Mouse (Mus musculus): Measurements from ENCODE around the gene Wnt11.

Gene Wnt11

DNA sequence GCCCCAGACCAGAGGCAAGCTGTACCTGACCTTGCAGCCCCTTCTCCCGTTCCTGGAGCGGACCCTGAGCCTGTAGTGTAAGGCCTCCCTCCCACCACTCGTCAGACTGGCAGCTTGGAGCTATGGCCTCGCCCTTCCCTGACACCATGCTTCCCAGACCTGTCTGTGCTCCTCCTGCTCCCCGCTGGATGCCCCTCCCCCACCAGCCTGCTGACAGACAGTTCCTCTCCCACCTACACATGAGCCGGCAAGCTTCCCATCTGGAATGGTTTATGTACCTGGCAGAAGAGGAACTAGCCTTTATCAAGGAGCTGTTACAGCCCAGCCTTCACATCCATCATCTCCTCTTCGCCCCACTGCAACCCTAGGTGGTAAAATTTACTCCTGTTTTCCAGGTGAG, 6.0 kb upstream of the Wnt11 start:
- no peak for DNase-seq (ENCODE audit: low spot score in 2 of 2)

DNA sequence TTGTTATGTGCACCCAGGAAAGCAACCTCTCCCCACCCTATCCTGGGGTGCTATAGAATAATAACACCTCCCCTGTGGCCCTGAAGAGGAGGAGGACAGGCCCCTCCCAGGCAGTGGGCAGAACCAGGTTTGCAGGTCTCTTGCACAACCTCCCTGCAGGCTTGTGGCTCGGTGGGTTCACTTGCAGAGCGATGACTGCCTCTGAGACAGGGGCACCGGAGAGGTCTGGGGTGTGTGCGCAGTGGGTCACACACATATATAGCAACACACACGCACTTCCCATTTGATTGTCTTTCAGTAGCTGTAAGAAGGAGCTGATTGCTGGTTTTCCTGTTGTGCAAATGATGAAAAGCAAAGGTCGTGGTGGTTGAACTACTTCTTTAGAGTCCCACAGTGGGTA, 3.6 kb upstream of the Wnt11 start:
- no peak for DNase-seq (ENCODE audit: low spot score in 2 of 2)

DNA sequence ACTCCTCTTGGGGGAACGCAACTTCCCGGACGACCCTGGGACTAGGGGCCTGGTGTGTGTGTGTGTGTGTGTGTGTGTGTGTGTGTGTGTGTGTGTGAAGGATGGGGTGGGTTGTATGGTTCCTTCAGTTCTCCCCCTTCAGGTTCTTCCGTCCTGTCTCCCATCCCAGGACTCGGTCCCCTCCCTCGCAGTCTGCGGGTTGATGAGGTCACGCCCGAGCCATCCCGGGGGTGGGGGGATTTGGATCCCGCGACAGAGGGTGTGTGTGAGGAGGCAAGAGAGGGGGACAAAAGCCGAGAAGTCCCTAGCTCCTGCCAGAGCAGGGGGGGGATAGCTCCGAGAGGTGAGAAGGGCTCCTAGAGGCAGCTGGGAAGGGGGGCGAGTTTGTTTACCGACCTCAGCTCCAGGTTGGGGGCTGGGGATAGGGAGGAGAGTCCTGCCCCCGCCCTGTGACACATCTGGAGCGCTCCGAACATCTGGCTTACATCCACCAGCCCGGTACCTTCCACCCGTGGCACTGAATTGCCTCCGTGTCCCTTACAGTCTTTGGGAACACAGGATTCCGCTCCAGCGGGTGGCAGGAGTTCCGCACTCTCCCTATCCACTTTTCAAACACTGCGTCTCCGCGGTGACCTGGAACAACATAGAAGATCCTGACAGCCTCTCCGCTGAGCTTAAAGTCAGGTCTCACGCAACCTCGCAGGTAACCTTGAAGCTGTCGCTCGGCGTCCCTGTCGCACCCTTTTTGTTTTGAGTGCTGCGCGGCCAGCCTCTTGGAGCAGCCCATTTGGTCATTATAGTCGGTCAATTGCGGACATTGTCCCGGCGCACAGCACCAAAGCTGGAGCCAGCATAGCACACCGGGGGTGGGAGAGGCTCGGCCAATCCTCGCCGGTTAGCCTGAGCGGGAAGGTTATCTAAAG, 868 bp downstream of the Wnt11 start:
- DNase-seq (ENCODE audit: low spot score in 2 of 2), result no peak

DNA sequence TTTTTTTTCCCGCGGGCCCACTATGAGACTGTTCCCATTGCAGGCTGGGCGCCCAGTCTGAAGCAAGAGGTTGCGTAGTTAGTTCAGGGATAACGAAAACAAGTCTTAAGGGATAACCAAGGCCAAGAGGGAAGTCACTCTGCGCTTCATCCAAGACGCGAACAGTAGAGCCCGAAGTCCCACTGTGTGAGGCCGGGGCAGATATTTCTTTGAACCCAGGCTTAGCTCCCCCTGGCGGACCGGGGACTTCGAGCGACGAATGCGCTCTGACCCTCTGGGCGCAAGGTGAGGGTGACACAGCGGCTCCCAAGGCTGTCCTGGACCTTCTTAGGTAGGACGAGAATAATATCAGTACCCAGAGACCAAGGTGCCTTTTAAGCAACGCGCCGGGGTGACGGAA, 1.7 kb downstream of the Wnt11 start:
- DNase-seq (ENCODE audit: low spot score in 2 of 2), result no peak

DNA sequence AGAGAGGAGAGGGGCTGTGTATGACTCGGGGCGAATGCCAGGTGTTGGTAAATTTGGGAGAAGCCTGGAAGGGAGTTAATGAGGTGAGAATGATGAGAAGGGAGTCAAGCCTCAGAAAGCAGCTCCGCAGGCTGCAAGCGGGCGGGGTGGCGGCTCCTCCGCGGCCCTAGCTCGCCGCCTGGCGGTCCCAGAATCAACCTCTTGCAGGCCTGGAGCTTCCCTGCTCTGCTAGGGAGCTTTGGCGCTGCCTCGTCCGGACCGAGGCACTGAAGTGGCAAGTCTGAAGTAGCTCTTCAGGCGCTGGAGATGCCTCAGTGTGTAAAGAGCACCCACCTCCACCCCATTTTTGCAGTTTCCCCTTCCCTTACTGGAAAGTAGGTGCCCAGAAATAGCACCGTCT, 3.0 kb downstream of the Wnt11 start:
- peak in 1 of 2 experiments; percentile 73 for DNase-seq (ENCODE audit: low spot score in 2 of 2)

DNA sequence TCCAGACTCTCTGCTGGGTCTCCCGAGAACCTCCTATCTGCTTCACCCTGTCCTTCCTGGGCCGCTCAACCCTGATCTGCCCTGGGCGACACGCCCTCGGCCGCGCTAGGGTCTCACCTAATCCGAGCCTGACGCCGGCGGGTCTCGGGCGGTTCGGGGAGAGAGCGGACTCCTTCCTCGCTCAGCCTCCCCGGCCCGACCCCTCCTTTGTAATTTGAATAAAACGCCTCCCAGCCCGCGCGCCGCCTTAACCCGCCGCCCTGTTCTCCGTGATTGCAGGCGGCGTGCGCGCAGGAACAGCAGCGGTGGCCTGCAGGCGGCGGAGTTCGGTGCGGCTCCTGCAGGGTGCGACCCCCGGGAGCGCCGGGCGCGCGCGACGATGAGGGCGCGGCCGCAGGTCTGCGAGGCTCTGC, 3.8 kb downstream of the Wnt11 start:
- DNase-seq (ENCODE audit: low spot score in 2 of 2), result no peak

DNA sequence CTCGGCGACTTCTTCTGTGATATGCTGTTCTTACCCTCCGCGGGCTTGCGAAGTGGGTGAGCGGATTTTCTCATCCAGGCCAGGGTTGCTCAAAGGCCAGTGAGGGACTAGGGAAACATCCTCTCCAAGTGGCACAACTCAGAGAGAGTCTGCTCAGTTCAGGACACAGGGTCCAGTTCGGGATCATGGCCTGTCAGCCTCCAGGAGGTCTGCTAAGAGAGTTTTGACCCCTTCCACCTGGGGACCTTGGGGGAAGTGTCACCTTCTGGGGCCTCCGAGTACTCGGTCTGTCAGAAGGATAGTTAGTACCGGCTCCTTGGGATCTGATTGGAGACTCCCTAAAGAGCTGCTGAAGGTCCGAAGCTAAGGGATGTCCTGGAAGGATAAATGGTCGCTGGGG, 4.4 kb downstream of the Wnt11 start:
- DNase-seq (ENCODE audit: low spot score in 2 of 2), result no peak

DNA sequence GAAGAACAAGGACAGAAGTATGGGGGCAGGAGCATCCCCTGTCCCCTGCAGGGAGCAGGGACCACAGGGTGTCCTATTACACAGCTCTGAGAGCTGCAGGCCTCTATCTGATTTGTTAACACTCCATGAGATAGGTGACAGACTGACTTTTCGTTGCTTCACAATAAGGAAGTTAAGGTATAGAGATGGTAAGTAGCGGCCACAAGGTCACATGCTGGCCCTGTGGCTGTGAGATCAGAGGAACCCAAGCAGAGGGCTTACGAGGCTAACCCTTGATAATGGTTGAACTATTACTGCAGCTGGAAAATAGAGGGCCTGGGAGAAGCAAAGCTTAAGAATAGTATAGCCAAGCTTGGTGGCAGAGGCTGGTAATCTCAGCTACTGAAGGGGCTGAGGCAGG, 5.9 kb downstream of the Wnt11 start:
- DNase-seq (ENCODE audit: low spot score in 2 of 2), result no peak

DNA sequence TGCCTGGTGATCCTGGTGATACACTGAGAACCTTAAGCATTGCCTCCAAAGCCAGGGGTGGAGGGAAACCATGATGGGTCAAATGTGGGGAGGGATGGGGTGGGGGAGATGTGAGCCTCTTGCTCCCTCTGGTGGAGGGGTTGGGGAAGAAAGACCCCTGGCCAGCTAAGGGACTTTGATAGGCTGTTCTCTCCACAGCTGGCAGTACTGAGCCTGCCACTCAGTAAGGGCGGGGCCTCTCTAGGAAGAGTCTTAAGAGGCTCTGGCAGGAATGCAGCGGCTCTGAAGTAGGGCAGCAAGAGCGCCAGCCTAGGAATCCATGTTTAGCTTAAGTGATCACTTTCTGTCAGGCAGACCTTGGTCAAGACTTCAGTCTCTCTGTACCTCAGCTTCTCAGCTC, 6.9 kb downstream of the Wnt11 start:
- no peak for DNase-seq (ENCODE audit: low spot score in 2 of 2)

DNA sequence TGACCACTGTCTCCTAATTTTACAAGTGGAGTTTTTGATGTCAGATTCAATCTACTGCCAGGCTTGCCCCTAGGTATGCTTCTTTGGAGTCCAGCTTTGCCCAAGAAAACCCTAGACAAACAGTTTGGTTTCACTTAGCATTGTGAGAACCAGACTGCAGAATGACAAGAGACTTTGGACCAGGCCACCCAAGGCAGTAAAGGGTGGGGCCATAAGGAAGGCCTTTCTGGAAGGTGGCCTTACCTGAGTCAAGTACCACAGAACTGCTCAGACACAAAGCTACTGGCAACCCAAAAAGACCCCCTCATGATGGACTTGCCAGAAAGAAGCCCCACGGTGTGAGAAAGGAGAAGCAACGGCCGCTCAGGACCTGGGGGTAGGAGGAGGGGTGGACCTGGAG, 8.1 kb downstream of the Wnt11 start:
- no peak for DNase-seq (ENCODE audit: low spot score in 2 of 2)

DNA sequence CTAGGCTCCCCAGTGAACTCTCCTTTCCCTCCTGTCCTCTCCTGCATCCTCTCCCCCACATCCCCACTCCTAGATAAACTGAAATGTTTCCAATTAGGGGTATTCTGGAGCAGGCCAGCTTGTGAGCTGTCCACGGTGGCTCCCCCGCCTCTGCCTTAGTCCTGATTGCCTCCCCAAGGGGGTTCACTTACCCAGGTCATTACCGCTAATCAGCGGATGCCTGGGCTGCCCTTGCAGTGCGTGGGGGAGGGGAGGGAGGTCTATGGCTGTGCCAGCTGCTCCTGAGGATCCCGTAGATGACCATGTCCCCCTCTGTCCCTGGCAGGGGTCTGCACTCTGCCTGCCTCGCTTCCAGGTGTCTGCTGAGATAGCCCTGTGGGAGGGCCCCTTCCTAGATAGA, 8.7 kb downstream of the Wnt11 start:
- DNase-seq (ENCODE audit: low spot score in 2 of 2), result no peak

DNA sequence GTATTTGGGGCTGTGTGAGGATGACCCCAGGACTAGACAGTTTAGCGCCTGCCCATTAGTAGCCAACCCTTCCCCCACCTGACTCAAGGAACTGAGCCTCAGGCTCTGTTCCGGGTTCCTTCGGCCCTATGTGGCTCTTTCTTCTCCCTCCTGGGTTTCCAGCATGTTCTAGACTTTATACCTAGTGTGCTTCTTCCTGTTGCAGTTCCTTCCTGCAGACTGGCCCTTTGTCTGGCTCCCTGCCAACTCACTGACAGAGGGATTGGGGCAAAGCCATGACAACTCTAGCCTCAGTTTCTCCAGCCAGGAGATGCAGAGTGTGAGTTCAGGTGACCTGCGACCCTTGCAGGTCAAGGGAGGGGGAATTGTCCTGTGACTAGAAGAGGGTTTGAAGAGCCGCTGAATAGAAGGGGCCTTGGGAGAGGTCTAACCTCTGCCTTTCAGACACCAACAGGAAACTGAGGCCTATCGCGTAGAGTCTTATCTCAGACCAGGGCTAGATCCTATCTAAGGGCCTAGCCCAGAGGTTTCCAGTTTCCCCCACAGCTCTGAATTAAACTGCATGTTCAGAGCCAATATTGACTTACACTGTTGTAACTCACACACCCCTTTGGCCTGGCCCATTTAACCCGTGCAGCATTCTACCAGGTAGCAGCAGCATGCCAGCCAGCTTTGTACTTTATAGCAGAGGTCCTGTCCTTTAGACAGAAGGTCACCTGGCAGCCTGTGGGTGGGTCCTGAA, 14.2 kb downstream of the Wnt11 start:
- DNase-seq (ENCODE audit: low spot score in 2 of 2), result no peak

DNA sequence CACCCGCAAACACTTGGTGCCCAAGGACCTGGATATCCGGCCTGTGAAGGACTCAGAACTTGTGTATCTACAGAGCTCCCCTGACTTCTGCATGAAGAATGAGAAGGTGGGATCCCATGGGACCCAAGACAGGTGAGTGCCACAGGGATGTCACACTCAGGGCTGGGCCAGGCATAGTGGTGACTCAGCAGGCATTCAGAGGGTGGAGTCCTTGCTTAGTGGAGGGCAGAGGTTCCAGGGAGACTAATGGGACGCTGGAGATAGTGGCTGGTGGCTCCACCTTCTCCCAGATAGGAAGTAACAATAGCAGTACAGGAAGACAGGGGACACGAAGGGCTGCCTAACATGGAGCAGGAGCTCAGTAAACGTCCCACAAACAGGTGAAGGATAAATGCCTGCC, 15.5 kb downstream of the Wnt11 start:
- no peak for DNase-seq (ENCODE audit: low spot score in 2 of 2)

DNA sequence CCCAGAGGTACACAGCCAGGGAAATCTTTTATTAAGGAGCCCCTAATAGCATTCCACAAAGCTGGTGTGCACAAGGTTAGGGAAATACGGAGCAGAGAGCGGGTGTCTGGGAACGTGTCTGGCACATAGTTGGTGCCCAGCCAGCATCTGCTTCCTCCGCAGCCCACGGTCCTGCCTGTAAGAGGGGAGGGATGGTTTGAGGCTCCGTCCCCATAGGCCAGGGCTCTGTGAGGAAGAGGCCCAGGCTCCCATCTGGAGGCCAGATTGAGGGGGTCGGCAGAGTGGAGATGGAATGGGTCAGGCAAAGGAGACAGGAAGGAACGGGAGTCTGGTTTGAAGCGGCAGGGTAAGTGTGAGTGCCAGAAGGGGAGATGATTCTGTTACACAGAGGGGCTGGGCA, 16.3 kb downstream of the Wnt11 start:
- no peak for DNase-seq (ENCODE audit: low spot score in 2 of 2)

DNA sequence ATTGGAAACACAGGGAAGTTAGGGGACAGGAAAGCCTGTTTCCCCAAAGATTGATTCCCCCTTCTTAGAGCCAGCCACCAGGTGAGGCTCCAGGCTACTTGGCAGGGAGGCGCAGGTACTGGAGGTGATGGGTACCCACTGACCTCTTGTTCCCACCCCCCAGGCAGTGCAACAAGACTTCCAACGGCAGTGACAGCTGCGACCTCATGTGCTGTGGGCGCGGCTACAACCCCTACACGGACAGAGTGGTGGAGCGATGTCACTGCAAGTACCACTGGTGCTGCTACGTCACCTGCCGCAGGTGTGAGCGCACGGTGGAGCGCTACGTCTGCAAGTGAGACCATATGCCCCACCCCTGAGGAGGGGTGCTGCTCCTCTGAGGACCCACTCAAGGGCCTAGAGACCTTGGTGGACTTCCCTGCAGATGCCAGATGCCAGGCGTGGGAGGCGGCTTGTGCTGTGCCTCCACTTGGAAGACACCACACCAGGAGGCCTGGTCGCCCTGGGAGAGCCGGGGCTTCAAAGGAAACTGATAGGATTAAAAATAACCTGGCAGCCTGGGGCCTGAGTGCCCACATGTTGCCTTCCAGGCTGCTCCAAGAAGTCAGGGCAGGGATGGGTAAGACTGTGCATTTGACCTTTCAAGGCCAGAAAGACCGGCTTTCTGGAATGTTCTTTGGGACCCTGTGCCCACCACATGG, 18.2 kb downstream of the Wnt11 start:
- no peak for DNase-seq (ENCODE audit: low spot score in 2 of 2)

DNA sequence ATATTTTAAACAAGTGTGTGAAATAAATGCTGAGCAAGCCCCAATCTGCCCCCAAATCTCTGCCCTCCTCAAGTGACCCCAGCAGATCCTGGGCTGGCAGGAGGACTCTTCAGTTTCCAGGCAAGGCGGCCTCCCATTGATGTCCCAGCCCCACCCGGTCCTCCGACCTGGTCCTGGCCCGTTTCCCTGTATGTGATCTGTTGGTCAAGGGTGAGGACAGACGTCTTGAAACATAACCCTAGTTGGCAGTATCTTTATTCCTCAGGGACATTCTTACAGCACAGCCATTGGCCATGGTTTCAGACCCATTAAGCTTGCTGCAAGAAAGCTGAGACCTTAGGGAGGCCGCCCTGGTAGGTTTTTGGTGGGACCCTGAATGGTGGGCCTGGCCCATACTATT, 18.9 kb downstream of the Wnt11 start:
- no peak for DNase-seq (ENCODE audit: low spot score in 2 of 2)

DNA sequence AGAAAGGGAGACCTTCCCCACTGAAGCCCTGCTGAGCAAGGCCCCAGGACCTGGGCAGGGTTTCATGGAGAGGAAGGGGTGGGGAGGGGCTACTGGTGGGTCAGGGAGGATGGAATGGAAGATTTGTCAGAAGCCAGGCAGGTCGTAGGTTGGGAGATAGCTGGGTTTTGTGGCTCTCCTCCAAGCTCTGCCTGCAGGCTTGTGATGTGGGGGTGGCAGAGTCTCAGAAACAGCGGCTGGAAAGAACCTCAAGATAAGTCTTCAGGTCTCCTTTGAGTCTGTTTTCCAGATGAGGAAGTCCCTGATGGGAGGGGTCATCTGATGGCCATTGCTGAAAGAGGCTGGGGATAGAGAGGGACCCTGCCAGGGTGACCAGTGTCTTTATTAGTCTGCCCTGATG, 20.5 kb downstream of the Wnt11 start:
- DNase-seq (ENCODE audit: low spot score in 2 of 2), result no peak

DNA sequence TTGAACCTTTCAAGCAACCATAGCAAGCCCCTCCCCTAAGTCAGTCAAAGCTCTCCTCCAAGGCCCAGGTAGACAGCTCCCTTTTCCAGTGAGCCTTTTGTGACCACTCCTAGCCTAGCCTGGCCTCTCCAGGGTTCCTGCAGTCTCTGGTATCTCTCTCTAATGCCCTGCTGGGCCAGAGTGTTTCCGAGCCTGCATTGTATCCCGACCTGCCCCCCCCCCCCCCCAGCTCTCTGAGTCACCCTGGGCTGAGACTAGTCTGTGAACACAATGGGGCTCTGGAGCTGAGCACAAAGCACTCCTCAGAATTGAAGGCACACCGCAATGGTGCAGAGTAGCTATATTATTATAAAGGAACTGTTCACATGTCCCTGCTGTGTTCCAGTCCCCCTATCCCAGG, 21.2 kb downstream of the Wnt11 start:
- no peak for DNase-seq (ENCODE audit: low spot score in 2 of 2)

DNA sequence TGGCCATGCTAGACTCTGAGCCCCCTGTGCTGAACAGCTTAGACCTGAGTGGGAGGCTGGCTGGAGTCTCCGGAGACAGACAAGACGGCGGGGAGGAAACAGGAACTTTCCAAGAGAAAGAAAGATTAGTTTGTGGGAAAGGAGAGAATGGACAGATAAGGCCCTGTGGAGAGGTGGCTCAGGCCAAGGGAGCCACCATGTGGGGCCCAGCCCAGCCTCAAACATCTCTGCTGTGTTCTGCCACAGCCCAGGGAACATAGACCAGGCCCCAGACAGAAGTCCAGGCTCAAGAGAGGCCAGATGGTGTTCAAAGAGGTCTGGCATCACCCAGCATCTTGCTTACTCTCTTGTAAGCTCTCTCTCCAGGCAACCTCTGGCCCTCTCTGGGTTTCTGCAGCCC, 22.2 kb downstream of the Wnt11 start:
- no peak for DNase-seq (ENCODE audit: low spot score in 2 of 2)

DNA sequence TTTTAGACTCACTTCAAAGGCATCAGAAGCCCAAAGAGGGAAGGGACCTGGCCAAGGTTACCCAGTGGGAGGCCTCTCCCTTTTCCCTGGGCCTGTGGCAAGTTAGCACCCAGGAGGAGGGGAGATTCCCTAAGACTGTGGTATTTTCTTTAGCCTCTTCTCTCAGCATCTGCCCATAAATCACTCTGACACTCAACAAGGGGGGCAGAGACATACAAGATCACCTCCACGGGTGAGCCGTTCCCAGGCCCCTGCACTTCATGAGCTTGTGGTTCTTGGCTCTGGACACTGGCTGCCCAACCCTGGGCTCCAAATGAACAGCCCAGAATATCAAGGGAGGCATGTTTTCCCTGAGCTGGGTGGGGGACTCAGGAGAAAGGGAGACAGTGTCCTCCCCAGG, 26.1 kb downstream of the Wnt11 start:
- DNase-seq (ENCODE audit: low spot score in 2 of 2), result no peak

DNA sequence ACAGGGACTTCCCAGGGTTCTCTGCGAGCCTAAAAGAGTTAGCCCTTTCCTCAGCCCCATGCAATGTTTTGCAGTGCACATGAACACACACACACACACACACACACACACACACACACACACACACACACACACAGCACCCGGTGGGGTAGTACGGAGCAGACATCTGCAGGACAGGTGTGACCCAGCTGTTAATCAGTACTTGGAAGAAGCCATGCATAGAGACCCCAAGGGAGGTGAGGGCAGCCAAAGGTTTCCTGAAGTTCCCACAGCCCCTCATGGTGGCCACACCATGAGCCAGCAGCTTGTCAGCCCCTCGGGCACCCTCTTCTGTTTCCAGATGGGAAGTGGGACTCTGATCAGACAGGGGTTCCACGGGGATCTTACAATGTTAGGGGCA, 28.1 kb downstream of the Wnt11 start:
- no peak for DNase-seq (ENCODE audit: low spot score in 2 of 2)

DNA sequence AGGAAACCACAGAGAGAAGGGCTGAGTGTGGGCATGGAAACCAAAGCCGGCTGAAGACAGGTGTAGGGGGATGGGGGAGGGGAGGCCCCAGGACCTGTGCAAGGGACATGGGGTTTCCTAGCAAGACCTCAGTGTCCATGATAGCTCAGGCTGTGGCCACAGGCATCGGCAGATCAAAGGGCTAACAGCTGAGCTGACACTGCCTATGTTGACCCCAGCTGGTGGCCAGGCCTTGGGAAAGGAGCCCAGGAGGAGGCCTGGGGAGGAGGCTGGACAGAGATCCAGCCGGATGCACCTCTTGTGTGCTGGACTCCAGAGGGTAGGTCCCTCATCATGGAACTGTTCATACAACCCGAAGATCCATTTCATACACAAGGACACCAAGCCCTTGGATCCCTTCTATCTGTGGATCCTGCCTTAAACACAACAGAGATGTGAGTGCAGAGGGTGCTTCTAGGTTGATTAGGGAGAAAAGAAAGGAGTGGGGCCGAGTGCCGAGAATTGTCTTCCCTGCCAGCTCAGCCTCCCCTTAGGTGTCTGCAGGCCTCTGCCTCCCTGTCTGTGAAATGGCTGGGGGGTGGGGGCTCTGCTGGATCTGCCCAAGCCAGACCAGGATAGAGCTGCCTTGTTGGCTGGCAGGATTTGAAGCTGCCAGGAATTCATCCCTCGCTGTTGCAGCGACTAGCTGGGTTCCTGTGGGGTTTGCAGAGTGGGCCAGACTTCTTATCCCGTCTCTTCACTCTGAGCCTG, 29.2 kb downstream of the Wnt11 start:
- DNase-seq (ENCODE audit: low spot score in 2 of 2), result no peak
